Mouse (Mus musculus): Measurements from ENCODE around the gene Mbtps1. TPM values are rescaled to one million over a fixed set of nuclear protein-coding genes. Genes with fewer than 3 reads are reported as not detected.
A peak's percentile ranks its signal among the peaks of the same experiment; 100 is the strongest.

Gene Mbtps1
- polyA plus RNA-seq, 1 experiment from 2014 or later = 72.4 TPM

- WGBS = 55% methylated on average over 7 of the region's 7 CpGs
- no peak overlapping the region for H3K27ac ChIP-seq (ENCODE audit: low read length)
Measured at GRCm38 (mm10) chr8:119568951-119569350, 10.4 kb upstream of the Mbtps1 start.

GRCm38 (mm10) chr8:119568251-119568650, 9.7 kb upstream of the Mbtps1 start:
- 84% methylated on average over 9 of the region's 9 CpGs for WGBS

More at GRCm38 (mm10) chr8:119568951-119569350, 10.4 kb upstream of the Mbtps1 start:
- Histone ChIP-seq H3K4me1 (ENCODE audit: control insufficient read depth, insufficient read depth, low read length) (peaks cover 5% of the 10 kb centered on the region), H3K36me3 (ENCODE audit: control insufficient read depth, insufficient read depth) (peaks cover 19% of the 10 kb centered on the region), H3K9ac (ENCODE audit: low read length) (0 out of 2 replicates have a peak overlapping the region, but pooled peaks have one; percentile 14), H3K4me3 (ENCODE audit: low read length) (no peak overlapping the region), H3K9me3 (replicated peaks; ENCODE audit: control insufficient read depth, low read length) (no peaks in the 10 kb centered on the region), H3K27me3 (ENCODE audit: control insufficient read depth, insufficient read depth, low read length) (no peaks in the 10 kb centered on the region), H3K4me2 (ENCODE audit: low read depth, low read length) (0 out of 2 replicates have a peak overlapping the region, but pooled peaks have one; percentile 2)
- ATAC-seq (replicated peaks; ENCODE audit: extremely low read depth, insufficient read depth, low FRiP score) = no peak

GRCm38 (mm10) chr8:119566367-119566766, 7.8 kb upstream of the Mbtps1 start:
- no peaks in the 10 kb centered on the region for H3K9me3 ChIP-seq (replicated peaks; ENCODE audit: control insufficient read depth, low read length)
- ATAC-seq (replicated peaks; ENCODE audit: extremely low read depth, insufficient read depth, low FRiP score) = no peak
- H3K4me2 ChIP-seq (ENCODE audit: low read depth, low read length) = no peak overlapping the region
- H3K36me3 ChIP-seq (ENCODE audit: control insufficient read depth, insufficient read depth) = peaks cover 30% of the 10 kb centered on the region
- H3K27ac ChIP-seq (ENCODE audit: low read length) = no peak overlapping the region
- no peak overlapping the region for H3K9ac ChIP-seq (ENCODE audit: low read length)
- no peak overlapping the region for H3K4me3 ChIP-seq (ENCODE audit: low read length)
- H3K4me1 ChIP-seq (ENCODE audit: control insufficient read depth, insufficient read depth, low read length) = peaks cover 2% of the 10 kb centered on the region; the same call in 1 of the 2 replicates
- WGBS = 65% methylated on average over 11 of the region's 11 CpGs
- no peaks in the 10 kb centered on the region for H3K27me3 ChIP-seq (ENCODE audit: control insufficient read depth, insufficient read depth, low read length)

More at GRCm38 (mm10) chr8:119568251-119568650, 9.7 kb upstream of the Mbtps1 start:
- Histone ChIP-seq H3K36me3 (ENCODE audit: control insufficient read depth, insufficient read depth) (peaks cover 23% of the 10 kb centered on the region), H3K27ac (ENCODE audit: low read length) (no peak overlapping the region), H3K4me1 (ENCODE audit: control insufficient read depth, insufficient read depth, low read length) (peaks cover 2% of the 10 kb centered on the region; the same call in 1 of the 2 replicates), H3K27me3 (ENCODE audit: control insufficient read depth, insufficient read depth, low read length) (no peaks in the 10 kb centered on the region), H3K9ac (ENCODE audit: low read length) (no peak overlapping the region), H3K9me3 (replicated peaks; ENCODE audit: control insufficient read depth, low read length) (no peaks in the 10 kb centered on the region), H3K4me2 (ENCODE audit: low read depth, low read length) (no peak overlapping the region), H3K4me3 (ENCODE audit: low read length) (no peak overlapping the region)
- no peak for ATAC-seq (replicated peaks; ENCODE audit: extremely low read depth, insufficient read depth, low FRiP score)

- peak; percentile 63; the same call in 1 of the 2 replicates for ATAC-seq (replicated peaks; ENCODE audit: extremely low read depth, insufficient read depth, low FRiP score)
- H3K27me3 ChIP-seq (ENCODE audit: control insufficient read depth, insufficient read depth, low read length) = no peaks in the 10 kb centered on the region
- peaks cover 30% of the 10 kb centered on the region for H3K36me3 ChIP-seq (ENCODE audit: control insufficient read depth, insufficient read depth)
- H3K4me3 ChIP-seq (ENCODE audit: low read length) = no peak overlapping the region
- WGBS = 87% methylated on average over 14 of the region's 14 CpGs
- no peaks in the 10 kb centered on the region for H3K9me3 ChIP-seq (replicated peaks; ENCODE audit: control insufficient read depth, low read length)
- peaks cover 3% of the 10 kb centered on the region; the same call in 1 of the 2 replicates for H3K4me1 ChIP-seq (ENCODE audit: control insufficient read depth, insufficient read depth, low read length)
- H3K9ac ChIP-seq (ENCODE audit: low read length) = no peak overlapping the region
- peak overlapping the region; percentile 40 for H3K27ac ChIP-seq (ENCODE audit: low read length)
- H3K4me2 ChIP-seq (ENCODE audit: low read depth, low read length) = no peak overlapping the region
Measured at GRCm38 (mm10) chr8:119563849-119564251, 5.3 kb upstream of the Mbtps1 start.

- Histone ChIP-seq H3K4me3 (ENCODE audit: low read length) (peak overlapping the region; percentile 83), H3K4me2 (ENCODE audit: low read depth, low read length) (peak overlapping the region; percentile 79), H3K9ac (ENCODE audit: low read length) (peak overlapping the region; percentile 75; the same call in 1 of the 2 replicates), H3K27ac (ENCODE audit: low read length) (peak overlapping the region; percentile 67), H3K36me3 (ENCODE audit: control insufficient read depth, insufficient read depth) (0 out of 2 replicates have a peak, but pooled peaks cover 15% of the 10 kb centered on the region), H3K27me3 (ENCODE audit: control insufficient read depth, insufficient read depth, low read length) (no peaks in the 10 kb centered on the region), H3K4me1 (ENCODE audit: control insufficient read depth, insufficient read depth, low read length) (peaks cover 16% of the 10 kb centered on the region), H3K9me3 (replicated peaks; ENCODE audit: control insufficient read depth, low read length) (no peaks in the 10 kb centered on the region)
- 82% methylated on average over 6 of the region's 6 CpGs for WGBS
- ATAC-seq (replicated peaks; ENCODE audit: extremely low read depth, insufficient read depth, low FRiP score) = no peak
Measured at GRCm38 (mm10) chr8:119559402-119559720, 826 bp upstream of the Mbtps1 start.

- WGBS = under 1% methylated on average over 55 of the region's 55 CpGs
- Histone ChIP-seq H3K27me3 (ENCODE audit: control insufficient read depth, insufficient read depth, low read length) (no peaks in the 10 kb centered on the region), H3K4me3 (ENCODE audit: low read length) (peak overlapping the region; percentile 83), H3K27ac (ENCODE audit: low read length) (peak overlapping the region; percentile 85), H3K9ac (ENCODE audit: low read length) (peak overlapping the region; percentile 89), H3K36me3 (ENCODE audit: control insufficient read depth, insufficient read depth) (0 out of 2 replicates have a peak, but pooled peaks cover 6% of the 10 kb centered on the region), H3K4me2 (ENCODE audit: low read depth, low read length) (peak overlapping the region; percentile 94), H3K4me1 (ENCODE audit: control insufficient read depth, insufficient read depth, low read length) (peaks cover 16% of the 10 kb centered on the region), H3K9me3 (replicated peaks; ENCODE audit: control insufficient read depth, low read length) (no peaks in the 10 kb centered on the region)
- ATAC-seq (replicated peaks; ENCODE audit: extremely low read depth, insufficient read depth, low FRiP score) = peak; percentile 92
Measured at GRCm38 (mm10) chr8:119557821-119558602, 523 bp downstream of the Mbtps1 start.

GRCm38 (mm10) chr8:119557132-119557531, 1.4 kb downstream of the Mbtps1 start:
- Histone ChIP-seq H3K9ac (ENCODE audit: low read length) (peak overlapping the region; percentile 89), H3K27me3 (ENCODE audit: control insufficient read depth, insufficient read depth, low read length) (no peaks in the 10 kb centered on the region), H3K4me1 (ENCODE audit: control insufficient read depth, insufficient read depth, low read length) (peaks cover 18% of the 10 kb centered on the region), H3K27ac (ENCODE audit: low read length) (no peak overlapping the region), H3K4me2 (ENCODE audit: low read depth, low read length) (peak overlapping the region; percentile 94), H3K36me3 (ENCODE audit: control insufficient read depth, insufficient read depth) (0 out of 2 replicates have a peak, but pooled peaks cover 4% of the 10 kb centered on the region), H3K9me3 (replicated peaks; ENCODE audit: control insufficient read depth, low read length) (no peaks in the 10 kb centered on the region), H3K4me3 (ENCODE audit: low read length) (peak overlapping the region; percentile 83)
- ATAC-seq (replicated peaks; ENCODE audit: extremely low read depth, insufficient read depth, low FRiP score) = no peak
- WGBS = 70% methylated on average over 9 of the region's 9 CpGs

GRCm38 (mm10) chr8:119555861-119556260, 2.7 kb downstream of the Mbtps1 start:
- no peak overlapping the region for H3K27ac ChIP-seq (ENCODE audit: low read length)
- H3K4me1 ChIP-seq (ENCODE audit: control insufficient read depth, insufficient read depth, low read length) = peaks cover 18% of the 10 kb centered on the region
- no peaks in the 10 kb centered on the region for H3K27me3 ChIP-seq (ENCODE audit: control insufficient read depth, insufficient read depth, low read length)
- H3K4me3 ChIP-seq (ENCODE audit: low read length) = no peak overlapping the region
- H3K36me3 ChIP-seq (ENCODE audit: control insufficient read depth, insufficient read depth) = no peaks in the 10 kb centered on the region
- no peak overlapping the region for H3K4me2 ChIP-seq (ENCODE audit: low read depth, low read length)
- no peak overlapping the region for H3K9ac ChIP-seq (ENCODE audit: low read length)
- H3K9me3 ChIP-seq (replicated peaks; ENCODE audit: control insufficient read depth, low read length) = no peaks in the 10 kb centered on the region
- WGBS = 85% methylated on average over 6 of the region's 6 CpGs
- ATAC-seq (replicated peaks; ENCODE audit: extremely low read depth, insufficient read depth, low FRiP score) = no peak

- Histone ChIP-seq H3K4me2 (ENCODE audit: low read depth, low read length) (no peak overlapping the region), H3K27me3 (ENCODE audit: control insufficient read depth, insufficient read depth, low read length) (no peaks in the 10 kb centered on the region), H3K4me1 (ENCODE audit: control insufficient read depth, insufficient read depth, low read length) (peaks cover 15% of the 10 kb centered on the region), H3K27ac (ENCODE audit: low read length) (no peak overlapping the region), H3K9me3 (replicated peaks; ENCODE audit: control insufficient read depth, low read length) (no peaks in the 10 kb centered on the region), H3K4me3 (ENCODE audit: low read length) (no peak overlapping the region), H3K36me3 (ENCODE audit: control insufficient read depth, insufficient read depth) (no peaks in the 10 kb centered on the region), H3K9ac (ENCODE audit: low read length) (no peak overlapping the region)
- 60% methylated on average over 2 of the region's 2 CpGs for WGBS
- ATAC-seq (replicated peaks; ENCODE audit: extremely low read depth, insufficient read depth, low FRiP score) = no peak
Measured at GRCm38 (mm10) chr8:119552967-119553366, 5.6 kb downstream of the Mbtps1 start.
